Mouse (Mus musculus) CD4-positive helper T cell, adult 2 months (primary cell): ENCODE data around the gene Sall2.
"Not testable (repeated sequence)": the region's sequence is repeated elsewhere in the genome, so short reads cannot be mapped to it uniquely, and the experiment has no call there.

Experiments
- DNase-seq: peaks from one replicate; pipeline ENCODE4 v3.0.0-alpha.2; 2012; ENCODE audit warnings: low read depth, missing footprints, low spot score

Gene Sall2

DNA sequence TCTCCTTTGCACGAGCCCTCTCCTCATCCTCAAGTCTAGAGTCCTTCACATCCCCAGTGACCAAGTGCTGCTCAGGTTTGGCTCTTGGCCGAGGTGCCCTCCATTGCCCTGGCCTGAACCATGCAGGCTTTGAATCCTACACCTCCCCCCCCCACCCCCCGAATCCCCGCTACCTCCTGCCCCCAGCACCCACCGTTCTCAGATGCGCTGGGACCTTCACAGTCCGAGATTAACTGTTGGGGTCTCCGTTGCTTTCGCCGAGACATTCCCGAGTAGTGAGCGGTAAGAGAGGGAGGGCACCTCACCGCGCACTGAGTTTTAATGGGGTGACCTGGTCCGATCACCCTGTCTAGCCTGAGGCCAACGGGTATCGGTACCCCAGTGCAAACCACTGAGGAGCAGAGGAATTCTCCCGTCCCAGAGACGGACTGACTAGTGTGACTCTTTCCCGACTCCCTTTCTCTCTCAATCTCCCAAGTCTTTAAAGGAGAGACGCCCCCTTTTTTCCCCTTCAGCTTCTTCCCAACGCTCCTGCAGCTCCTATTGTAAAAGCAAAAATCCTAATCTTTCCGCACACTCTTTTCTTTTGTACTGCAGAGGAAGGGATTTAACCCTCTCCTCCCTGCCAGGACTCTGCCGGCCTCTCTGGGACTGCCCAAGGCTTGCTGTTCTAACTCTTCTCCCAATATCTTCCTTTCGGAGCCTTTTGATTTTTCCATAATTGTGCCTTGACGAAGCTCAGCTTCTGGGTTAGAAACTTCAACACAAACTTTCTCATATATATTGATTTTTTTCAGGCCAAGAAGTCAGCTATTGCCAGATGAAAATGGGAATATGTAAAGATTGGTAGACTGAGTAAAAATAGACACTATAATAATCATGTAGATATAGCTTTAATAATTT is at the start of gene Sall2:
Sall2 (minus strand) TSS at position 853 of the 903 bp plus-strand sequence.
- DNase-seq = no peak

DNA sequence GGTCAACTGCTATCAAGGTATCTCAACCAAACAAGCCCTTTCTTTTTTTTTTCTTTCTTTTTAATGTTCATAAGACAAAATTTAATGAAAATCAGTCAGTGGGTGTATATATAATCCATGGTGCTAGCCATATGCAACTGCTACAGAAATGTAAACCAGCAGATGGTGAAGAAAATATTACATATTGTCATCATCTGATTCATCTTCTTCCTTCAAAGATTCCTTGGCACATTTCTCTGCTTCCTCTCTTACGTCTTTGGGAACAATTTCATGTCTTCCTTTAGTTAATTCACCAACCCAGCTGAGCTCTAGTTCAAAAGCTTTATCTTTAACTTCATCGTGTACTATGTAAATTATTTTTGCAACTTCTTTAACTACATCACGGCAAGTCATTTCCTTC is 40.2 kb upstream of the Sall2 start:
- DNase-seq = no peak

DNA sequence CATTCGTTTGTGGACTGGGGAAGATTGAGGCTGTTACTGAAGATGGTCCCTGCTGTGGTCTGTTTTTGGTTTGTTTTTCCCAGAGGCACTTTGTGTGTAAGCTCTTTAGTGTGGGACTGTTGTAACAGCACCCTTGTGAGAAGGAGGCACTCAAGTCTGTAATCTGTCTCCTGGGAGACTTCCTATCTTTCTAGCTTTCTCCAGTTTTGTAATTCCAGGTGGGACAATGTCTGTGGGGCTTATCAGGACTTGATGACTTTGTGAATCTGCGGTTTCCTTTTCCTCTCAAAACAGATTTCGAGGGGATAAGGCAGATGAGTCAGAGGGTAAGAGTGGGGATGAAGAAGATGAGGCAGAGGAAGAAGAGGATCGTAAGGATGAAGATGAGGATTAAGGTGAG is 27.7 kb upstream of the Sall2 start, which contains the start of gene Olfr1513:
Olfr1513 (minus strand) TSS at position 101 of the 400 bp plus-strand sequence.
- no peak for DNase-seq

DNA sequence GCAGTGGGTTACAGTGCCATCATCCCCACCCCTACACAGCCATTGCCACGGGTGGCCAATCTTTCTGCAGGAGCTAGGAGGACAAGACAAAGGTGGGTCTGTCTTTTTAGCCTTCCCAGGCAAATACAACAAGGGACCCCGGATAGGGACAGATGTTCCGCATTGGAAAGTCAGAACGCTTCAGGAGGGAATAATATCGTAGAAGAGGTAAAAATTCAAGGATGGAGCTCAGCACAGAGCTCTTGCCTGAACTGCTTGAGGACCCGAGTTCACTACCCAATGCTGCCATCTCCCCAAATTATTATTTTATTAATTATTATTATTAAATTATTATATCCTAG is 10.9 kb upstream of the Sall2 start:
- DNase-seq = no peak

DNA sequence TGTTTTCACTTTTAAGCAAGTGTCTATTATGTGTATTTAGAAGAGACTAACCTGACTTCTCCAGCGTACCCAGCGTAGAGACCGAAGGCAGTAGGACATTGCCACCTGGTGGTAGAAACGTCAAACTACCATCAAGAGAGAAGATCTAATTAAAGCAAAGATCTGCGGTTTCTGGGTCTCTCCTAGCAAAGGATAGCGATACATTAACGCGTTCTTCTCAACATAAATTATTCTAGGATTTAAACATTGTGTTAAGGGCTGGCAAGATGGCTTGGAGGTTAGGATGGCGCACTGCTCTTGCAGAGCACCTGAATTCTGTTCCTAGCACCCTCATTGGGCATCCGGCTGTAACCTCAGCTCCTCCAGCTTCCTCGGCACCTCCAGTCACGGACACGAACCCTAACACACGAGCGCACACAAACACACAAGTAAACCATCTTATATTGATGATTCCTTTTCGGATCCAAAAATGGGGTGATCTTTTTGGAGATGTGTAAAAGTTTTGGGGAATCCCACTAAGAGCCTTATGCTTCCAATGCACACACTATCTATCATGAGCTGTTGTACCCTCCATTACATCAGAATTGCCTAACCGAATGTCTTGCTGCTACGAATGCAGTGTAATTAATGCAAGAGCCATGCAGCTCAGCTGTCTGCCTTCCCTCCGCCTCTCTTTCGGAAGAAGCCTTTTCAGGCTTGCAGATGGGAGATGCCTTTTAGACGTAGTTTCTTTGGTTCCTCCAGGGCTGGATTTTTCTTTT is 10.4 kb upstream of the Sall2 start:
- DNase-seq = peak; percentile 77

DNA sequence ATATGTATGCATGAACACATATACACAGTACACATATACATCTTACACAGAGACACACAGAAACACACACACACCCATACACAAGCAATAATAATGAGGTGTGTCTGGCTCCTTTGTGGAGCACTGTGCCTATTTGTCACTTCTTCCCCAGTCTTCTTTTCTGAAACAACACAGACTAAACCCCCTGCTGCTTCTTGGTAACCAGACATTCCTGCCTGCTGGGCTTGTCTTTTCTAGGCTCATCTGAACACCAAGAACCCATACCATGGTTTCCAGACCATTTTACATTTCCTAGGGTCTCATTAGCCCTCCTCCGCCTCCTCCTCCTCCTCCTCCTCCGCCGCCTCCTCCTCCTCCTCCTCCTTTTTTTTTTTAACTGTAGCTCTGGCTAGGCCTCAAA is 3.6 kb upstream of the Sall2 start:
- no peak for DNase-seq

DNA sequence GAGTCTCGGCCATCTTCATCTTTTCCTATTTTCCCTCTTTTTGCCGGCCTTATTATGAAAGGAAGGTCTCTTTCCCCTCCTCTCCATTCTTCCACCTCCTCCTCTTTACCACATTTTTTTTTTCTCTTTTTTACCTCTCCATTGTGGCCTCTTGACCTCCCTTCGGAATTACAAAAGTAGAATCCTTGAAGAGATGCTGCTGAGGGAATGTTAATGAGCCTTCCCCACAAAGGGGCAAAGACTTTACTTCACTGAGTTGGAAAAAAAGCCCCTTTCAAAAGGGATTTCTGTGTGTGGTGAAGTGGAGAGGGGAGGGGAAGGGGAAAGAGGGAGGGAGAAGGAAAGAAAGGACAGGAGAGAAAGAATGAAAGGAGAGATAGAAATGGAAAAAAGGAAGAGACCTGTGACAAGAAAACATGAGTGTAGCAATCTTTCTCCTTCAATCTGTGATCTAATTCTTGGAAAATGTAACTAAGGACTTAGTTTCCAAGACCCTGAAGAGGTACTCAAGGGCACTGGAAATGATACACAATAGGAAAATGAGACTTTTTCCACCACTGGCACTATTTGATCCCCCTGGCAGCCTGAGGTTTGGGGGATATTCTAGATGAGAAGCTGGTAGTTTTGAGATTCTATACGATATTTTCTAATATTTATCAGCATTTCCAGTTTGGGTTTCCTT is 2.6 kb upstream of the Sall2 start:
- DNase-seq = no peak

DNA sequence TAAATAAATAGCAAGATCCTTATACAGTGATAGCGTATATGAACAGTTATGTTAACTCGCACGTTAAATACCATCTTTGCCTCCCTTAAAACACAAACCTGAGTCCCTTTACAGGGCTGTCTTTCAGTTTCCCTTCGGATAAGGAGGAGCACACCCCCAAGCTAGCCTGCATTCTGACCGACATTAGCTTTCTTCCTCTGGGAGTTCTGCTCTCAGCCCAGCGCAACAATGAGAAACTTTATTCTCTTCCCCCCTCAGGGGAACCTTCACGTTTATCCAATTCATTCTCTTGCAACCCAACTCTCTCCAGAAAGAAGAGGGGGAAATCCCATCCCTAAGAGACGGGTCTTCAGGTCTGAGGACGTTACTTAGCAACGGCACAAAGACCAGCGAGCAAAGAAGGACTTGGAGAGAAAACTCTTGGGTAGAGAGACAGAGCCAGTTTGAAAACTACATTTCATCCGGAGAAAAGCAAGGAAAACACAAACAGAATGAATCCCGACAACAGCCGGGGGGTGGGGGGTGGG is 1.1 kb downstream of the Sall2 start:
- DNase-seq = no peak

DNA sequence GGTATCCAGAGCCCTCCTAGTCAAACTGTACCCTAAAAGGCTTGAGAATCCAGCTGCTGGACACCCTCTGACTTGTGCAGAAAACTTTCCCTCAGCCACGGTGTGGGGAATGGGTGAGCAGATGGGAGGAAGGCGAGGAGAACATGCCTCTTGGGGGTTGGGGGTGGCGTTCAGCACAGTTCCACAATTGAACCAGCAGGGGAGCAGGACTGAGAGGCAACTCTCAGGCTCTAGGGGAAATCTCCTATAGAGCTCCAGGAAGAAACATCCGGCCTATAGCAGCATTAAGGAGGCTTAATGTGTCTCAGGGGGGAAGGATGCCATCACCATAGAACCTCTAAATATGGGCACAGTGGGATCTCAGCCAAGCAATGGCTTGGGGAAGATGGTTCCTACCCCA is 2.7 kb downstream of the Sall2 start:
- no peak for DNase-seq

DNA sequence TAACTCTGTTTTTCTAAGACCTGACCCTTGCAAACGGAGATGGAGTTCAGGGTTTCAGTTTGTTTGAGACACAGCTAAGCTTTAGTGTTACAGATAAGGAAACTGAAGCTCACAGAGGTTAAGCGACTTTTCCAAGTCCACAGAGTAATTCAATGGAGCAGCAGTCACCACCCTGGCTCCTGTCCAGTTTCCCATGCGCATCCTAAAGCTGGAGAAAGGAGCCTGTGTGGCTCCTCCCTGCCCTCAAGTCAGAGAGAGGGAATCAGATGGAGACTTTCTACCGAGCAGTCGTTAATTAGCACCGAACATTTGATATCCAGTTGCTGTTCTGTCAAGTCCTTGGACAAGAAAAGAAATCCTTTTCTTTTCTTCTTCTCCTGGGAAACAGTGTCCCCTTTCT is 9.2 kb downstream of the Sall2 start:
- DNase-seq = no peak

DNA sequence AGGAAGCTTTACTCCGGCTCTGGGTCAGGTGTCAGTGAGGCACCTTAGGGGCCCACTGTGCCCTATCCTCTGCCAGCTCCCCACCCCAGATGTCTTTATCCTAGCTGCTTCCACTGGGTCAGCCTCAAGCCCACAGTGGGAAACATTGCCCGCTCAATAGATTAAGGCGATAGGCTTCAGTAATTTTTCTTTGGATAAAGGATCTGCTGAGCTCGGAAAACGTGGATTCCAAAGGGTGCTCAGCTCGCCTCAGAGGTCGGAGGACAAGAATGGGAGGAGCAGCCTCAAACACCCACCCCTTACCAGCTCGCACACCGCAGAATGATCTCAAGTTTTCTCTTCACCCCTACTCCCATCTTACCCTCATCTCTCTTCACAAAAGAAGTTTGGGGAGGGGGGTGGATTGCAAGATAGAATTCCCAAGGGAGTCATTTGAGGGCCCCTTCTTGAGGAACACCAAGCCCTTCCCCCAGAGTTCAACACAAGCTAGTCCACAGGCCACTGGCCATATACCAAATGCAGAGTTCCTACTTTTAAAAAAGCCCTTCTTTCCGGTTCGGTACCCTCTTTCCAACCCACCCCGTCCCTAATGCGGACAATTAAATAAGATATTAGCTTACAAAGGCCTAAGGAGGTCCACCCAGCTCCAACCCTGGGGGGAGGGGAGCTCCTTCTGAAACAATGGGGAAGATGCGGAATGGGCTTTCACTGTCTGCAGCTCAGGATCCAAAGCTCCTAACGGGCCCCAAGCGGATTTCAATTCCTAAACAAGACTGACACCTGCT is 11.9 kb downstream of the Sall2 start:
- DNase-seq = peak; percentile 21

DNA sequence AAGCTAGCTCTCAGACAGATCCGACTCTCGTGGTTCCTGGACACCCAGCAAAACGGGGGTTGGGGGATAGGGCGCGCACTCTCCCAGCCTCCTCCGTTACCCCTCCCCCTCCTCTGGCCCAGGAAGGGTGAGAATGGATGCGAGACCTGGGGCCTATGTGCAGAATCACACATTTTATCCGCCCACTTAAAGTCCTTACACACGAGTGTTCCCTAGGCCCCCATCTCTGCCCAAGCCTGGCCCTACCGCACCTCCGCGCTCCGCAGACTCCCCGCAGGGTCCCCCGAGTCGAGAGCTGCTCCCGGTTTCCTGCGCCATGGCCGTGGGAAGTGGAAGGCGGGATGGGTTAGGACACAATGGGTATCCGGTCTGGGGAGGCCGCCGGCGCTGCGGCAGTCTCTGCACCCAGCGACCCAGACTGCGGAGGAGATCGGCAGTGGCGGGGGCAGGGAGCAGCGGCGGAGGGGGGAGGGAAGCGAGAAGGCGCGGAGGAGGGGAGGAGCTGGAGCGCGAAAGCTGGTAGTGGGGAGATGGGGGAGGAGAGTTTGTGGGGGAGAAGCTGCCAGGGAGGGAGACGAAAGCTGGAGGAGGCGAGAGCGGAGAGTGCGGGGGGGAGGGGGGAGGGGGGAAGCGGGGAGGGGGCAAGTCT is 12.6 kb downstream of the Sall2 start:
- peak; percentile 69 for DNase-seq

DNA sequence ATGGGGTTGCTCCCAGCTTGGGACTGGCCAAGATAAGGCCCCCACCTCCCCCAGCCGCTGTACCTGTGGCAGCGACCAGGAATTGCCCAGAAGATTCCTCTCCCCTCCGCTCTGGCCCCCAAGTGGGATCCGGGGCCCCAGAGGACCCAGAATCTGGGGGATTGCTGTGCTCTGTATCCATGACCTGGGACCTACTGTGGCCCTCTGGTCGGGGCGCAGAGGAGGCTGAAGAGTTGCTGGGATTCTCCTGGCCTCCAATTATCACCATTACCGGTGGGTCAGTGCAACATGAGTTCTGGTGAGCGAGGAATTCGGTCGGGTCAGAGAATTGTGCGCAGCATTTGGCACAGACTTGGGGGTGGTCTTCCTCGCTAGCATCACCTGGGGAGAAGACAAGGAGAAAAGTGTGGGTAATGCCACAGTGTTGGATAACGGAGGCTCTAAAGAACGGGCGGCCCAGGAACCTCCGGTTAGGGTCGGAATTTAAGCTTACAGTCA is 13.2 kb downstream of the Sall2 start:
- no peak for DNase-seq

DNA sequence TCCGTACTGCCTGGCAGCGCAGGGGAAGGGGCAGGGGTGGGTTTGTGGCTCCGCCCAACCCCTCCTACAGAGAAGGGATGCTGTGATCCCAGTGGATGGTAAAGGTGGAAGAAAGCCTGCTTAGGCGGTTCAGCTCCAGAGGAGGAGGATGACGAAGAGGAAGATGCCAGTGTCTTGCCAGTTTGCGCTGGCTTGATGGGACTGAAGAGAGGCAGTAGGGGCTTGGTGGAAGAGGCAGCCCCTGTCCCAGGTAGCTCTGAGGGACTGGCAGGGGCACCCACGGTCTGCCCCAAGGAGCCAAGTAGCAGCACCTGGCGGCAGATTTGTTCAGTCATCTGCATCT is 13.8 kb downstream of the Sall2 start:
- no peak for DNase-seq

DNA sequence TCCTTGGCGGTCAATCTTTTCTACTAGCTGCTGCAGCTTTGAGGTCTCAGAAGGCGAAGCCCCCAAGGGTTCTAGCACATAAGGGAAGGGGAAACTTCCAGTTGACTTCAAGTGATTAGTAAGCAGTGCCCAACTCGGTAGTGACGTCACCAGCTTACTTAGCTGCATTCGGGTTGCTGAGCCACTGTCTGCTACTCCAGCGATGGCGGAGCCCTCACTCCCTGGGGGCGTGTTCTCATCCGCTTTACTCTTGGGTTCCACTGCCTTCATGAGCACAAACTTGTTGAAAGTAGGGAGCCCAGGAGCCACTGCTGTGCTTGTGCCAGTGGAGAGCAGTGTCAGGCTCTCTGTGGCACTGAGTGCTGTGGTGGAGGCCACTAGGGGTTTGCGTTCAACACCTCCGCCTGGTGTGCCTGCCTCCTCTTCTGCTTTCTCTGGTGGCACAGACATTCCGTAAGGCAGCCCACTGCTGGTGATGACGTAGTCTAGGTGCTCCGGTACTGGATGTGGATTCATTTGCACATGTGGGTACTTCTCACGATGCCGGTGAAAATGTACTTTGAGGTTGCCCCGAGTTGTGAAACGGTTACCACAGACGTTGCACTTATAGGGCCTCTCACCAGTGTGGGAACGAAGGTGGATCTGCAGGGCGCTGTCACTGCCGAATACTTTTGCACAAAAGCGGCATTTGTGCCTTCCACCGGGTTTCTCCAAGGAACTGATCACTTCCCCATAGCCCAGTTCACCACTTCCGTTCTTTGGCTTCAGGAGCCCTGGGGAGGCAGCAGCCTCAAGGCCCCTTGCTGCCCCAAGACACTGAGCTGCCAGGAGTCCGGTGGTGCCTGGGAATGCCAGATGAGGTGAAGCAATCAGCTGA is 14.4 kb downstream of the Sall2 start:
- no peak for DNase-seq

DNA sequence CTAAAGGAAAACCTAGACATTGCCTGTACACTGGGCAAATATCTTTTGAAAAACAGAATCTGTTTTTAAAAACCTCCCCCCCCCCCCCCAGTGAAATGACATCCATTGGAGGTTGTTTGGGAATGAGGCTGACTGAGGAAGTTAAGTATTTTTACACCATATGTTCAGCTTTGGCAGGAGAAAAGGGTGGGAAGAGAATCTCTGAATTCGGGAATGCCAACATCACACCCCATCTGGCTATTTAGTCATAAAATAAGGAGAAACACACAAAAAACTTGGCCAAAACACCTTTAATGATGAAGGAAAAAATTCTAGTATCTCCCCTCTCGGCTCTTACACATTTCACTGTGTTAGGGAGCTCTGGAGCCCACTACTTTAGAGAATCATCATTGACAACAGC is 17.7 kb downstream of the Sall2 start:
- no peak for DNase-seq

DNA sequence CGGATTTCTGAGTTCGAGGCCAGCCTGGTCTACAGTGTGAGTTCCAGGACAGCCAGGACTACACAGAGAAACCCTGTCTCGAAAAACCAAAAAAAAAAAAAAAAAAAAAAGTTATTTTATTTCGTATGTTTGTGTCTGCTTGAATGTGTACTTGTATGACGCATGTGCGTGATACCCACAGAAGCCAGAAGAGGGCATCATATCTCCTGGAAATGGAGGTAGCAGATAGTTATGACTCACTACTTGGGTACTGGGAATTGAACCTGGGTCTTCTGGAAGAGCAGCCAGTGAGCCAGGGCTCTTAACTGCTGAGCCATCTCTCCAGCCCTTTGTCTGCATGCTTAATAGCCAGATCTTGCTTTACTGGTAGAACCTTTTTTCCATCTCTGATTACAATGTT is 18.2 kb downstream of the Sall2 start:
- not testable (repeated sequence) for DNase-seq

DNA sequence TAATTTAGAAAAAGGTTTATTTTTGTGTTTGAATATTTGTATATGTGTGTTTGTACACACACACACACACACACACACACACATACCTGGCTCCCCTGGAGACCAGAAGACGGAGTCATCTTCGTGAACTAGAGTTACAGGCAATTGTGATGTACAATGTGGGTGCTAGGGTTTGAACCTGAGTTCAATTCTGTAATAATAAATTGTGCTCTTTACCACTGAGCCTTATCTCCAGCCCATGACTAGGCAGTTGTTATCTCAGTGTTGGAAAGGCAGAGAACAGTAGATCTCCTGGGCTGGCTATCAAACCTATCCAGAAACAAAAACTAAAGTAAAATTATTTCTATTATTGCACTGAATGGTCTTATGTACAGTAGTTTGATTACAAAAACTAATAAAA is 22.5 kb downstream of the Sall2 start:
- DNase-seq = no peak

DNA sequence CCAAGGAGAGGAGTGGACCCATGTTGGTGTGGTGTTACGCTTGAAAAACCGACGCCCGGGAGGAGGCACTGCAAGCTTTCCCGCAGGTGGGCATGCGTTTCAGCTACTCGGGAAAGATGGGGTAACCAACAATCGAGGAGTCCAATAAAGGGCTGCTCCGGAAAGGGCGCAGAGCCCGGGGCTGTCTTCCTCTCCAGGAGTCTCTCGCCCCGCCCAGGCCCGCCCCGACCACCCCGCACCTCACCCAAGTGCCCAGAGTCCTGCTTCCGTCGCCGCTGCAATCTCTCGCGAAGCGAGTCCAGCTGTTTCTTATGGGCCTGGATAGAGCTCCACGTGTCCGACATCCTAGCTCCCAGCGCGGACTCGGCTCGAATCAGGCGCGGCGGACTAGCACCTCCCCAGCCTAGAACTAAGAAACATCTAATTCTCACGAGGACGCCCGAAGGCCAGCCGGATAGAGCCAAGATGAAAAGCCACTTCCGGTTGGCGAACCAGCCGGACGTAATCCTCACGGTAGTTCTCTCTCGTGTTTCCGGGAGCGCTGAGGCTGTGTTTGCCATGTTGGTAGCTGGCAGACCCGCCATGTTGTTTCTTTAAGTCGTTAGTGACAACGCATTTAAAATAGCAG is 23.8 kb downstream of the Sall2 start, which contains the start of gene Mettl3:
Mettl3 (minus strand) TSS at position 485 of the 628 bp plus-strand sequence.
- peak; percentile 93 for DNase-seq
